Mouse (Mus musculus) frontal cortex, postnatal 36 days (tissue): ENCODE measurements around the gene Runx2.

Source experiments
- DNase-seq, 2 experiments: peaks; one replicate each; pipeline ENCODE4 v3.0.0; 2022; ENCODE audit warnings: low spot score in 2 of 2

Runx2 gene

DNA sequence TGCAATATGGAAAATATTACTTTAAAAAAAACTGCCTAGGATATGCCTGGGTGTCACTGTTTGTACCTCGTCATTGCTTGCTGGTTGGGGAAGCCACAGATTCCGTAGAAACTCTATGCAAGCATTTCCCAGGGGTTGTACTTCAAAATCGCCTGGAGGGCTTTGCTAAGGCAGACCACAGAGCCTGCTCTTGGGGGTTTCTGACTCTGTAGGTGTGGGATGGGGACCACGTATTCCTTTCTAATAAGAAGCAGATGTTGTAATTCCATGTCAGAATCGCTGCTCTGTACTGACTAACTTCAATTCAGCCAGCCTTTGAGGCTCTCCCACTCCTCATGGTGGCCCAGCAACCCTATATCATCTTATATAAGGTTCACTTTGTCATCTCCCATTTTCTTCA, 46.1 kb downstream of the Runx2 start:
- no peak for DNase-seq

GRCm38 (mm10) chr17:44767375-44767774, 47.2 kb downstream of the Runx2 start:
- DNase-seq, result no peak

GRCm38 (mm10) chr17:44766975-44767374, 47.6 kb downstream of the Runx2 start:
- DNase-seq, result no peak

DNA sequence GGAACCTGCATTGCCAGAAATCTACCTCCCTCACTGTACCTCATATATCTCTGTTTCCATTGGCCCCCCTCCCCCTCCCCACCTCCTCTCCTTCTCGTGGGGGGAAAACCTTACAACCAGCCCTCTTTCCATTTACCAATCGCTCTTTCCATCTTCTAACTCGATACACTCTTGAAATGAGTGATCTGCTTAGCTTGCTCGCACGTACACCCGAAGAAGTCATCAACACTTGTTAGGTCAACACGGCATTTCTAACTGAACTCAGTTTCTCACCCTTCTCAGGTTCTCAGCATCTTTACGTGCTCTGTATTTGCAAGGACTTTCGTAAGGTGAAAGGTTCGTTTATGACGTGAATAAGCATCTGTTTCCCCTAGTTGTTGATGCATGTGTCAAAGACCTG, 48.3 kb downstream of the Runx2 start:
- DNase-seq, result no peak

DNA sequence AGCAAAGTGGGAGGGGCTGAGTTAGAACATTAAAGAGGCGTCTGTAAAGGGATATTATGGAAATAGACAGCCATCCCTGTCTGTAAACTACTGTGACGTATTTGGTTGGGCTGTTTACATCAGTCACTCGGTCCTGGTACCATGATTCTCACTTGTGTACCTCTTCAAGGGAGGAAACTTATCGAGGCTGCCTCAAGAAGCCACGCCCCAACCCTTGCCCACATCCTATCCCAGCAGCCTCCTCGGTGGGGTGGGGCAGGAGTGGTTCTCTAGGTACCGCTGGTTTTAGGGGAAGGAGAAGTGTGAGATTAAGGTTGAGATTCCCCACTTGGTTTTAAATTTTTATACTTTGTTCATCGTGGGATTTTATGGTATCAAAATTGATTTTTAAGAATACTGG, 69.2 kb downstream of the Runx2 start:
- DNase-seq, result no peak

DNA sequence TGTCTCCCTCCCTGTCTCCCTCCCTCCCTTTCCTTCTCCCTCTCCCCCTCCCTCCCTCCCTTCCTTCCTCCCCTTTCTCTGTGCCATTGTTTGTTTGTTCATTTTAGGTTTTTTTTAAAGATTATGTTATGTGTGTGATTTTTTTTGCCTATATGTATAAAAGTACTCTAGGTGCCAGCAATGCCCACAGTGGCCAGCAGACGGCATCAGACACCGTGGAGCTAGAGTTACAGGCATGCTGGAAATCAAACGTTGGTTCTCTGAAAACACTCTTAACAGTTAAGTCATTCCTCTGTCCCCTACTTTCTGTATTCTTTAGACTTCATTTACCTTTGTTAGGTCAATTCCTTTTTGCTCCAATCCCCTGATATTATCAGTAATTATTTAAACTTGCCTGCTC, 70.8 kb downstream of the Runx2 start:
- no peak for DNase-seq

- no peak for DNase-seq
Observed at GRCm38 (mm10) chr17:44742246-44742645, 72.4 kb downstream of the Runx2 start.

GRCm38 (mm10) chr17:44738121-44738637, 76.4 kb downstream of the Runx2 start:
- DNase-seq, result peak; percentile 22 to 42

GRCm38 (mm10) chr17:44737275-44738120, 77.1 kb downstream of the Runx2 start:
- peak in 1 of 2 experiments; percentile 41 for DNase-seq

GRCm38 (mm10) chr17:44735991-44736561, 78.5 kb downstream of the Runx2 start:
- peak; percentile 71 to 74 for DNase-seq

GRCm38 (mm10) chr17:44735223-44735990, 79.2 kb downstream of the Runx2 start:
- peak in 1 of 2 experiments; percentile 63 for DNase-seq

GRCm38 (mm10) chr17:44734501-44735222, 79.9 kb downstream of the Runx2 start:
- DNase-seq, result peak; percentile 48 to 67

DNA sequence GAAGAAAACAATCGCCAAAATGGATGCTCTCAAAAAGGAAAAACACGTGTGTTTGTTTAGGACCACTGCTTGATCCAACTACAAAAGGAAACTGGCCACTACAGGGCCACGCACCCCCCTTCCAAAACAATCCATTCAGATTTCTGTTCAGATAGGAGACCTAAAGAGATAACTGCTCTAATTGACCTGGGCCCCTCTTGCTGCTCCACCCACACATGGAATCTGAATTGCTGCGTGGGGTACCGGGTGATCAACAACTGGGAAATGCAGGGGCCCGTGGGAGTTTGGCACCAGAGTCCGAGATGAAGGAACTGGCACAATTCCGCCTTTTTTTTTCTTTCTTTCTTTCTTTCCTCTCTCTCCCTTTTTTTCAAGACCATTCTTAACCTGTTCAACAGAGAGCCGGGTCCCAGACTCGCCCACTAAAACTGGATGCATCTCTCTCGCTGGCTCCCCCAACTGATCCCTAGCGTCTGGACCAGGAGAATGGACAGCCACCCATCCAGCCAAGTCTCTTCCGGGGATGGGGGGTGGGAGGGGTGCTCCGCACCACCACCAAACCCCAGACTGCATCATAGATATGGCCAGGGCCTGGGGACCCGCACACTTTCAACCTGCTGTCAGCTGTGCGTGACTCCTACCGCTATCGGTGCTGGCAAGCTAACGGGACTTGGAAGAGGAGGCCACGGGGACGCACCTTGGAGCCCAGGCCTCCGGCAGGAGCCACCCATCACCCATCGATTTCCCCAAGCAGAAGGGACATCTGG, 80.9 kb downstream of the Runx2 start:
- DNase-seq, result no peak

DNA sequence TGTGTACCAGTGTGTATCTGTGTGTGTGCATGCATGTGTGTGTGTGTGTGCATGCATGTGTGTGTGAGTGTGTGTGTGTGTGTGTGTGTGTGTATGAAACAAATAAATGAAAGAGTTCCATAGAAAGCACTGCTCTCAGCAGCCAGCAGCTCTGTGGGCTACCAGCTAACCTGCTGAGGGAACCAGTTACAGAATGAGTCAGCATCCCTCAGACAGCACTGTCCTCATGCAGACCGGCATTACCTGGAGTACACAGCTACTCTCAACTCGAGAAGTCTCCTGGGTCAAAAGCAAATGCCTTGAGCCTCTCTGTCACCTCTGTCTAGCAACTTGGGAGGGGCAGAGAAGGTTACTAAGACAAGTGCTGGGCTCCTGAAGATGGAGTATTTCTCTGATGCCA, 86.1 kb downstream of the Runx2 start:
- DNase-seq, result no peak

DNA sequence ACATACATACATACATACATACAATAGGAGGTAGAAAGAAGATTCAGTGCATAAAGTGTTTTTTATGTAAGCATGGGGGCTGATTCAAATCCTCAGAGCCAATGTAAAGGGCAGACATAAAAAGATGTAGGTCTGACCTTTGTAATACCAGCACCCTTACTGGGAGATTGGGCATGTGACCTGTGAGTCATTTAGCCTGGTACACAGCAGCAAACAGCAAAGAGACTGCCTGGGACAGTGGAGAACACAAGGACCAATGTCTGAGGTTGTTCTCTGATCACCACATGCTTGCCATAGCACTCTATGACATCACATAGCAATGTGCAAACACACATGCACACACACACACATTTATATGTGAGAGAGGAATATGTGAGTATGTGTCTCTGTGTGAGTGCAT, 86.9 kb downstream of the Runx2 start:
- no peak for DNase-seq

GRCm38 (mm10) chr17:44724805-44725480, 89.7 kb downstream of the Runx2 start:
- DNase-seq, result no peak

DNA sequence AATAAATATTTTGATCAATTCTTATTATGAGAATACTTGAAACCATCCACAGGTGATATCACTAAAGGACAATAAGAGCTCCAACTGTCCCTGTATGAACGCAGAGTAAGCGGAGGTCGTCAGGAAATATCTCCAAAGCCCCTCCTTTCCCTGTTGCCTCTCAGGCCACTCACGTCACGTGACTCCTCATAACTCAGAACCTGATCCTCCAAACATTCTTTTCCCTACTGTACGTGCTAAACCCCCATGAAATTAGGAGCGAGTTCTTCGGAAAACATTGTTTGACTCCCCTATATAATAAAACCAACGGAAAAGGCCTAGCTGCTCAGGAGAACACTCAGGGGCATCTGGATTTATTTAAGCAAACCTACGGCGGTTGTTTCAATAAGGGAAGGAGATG, 90.3 kb downstream of the Runx2 start:
- no peak for DNase-seq

DNA sequence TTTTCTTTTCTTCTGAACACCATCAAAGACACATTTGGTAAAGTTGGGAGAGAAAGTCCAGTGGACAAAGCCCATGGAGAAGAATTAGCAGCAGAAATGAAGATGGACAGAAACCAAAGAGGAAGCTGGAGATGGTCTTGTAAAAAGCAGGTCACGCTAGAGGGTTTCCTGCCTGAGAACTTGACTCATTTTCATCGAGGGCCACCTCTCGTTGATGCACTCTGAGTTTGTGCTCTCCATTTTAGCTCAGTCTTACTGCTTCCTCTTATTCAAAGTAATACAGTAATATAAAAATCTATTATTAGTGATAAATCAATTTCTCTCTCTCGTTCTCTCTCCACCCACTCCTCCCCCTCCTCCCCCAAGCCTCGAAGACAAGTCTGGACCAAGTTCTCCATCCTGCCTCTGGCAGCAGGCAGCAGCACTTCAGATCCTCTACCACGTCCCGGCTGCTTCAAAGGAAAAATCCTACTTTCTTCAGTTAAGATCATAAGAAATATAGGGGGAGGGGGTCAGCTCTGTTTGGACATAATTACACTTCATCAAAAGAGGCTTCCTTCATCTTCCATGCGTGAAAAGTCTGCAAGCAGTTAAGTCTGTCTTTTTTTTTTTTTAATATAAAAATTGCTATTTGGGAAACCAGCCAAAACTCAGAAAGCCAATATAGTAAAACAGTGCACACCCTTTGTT, 92.3 kb downstream of the Runx2 start:
- DNase-seq, result no peak

GRCm38 (mm10) chr17:44718591-44718990, 96.0 kb downstream of the Runx2 start:
- DNase-seq, result no peak

DNA sequence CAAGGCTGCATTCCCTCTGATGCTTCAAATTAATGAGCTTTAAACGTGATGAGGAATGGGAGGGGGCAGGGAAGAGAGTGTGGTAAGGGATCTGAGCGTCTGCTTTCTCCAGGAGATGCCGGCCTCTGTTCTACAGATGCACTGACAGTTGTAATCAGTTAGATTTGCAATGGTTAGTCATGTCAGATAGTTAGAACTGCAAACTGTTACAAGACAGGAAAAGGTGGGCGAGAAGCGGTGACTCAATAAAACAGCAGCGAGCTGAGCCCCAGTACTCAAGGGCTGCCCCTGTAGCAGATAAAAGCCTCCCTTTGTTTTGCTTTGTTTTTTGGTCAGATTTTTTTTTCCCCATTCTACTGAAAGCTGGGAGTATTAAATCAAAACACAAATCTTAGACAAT, 96.6 kb downstream of the Runx2 start:
- DNase-seq, result no peak
